Mouse (Mus musculus) erythroblast, embryonic 14.5 days (primary cell): ENCODE data around the gene Plin1. TPM values are rescaled to one million over a fixed set of nuclear protein-coding genes. Genes with fewer than 3 reads are reported as not detected.
A peak's percentile ranks its signal among the peaks of the same experiment; 100 is the strongest.

ENCODE experiments used
- H3K27me3 ChIP-seq: 2 replicates; pipeline ENCODE4 v1.6.1; 2012; ENCODE audit warnings: inconsistent platforms; ENCODE audit not compliant: control insufficient read depth
- H3K36me3 ChIP-seq: 2 replicates; pipeline ENCODE4 v1.6.1; 2012; ENCODE audit warnings: mild to moderate bottlenecking, inconsistent platforms; ENCODE audit not compliant: control insufficient read depth
- H3K4me1 ChIP-seq: 2 replicates; pipeline ENCODE4 v1.6.1; 2012; ENCODE audit warnings: inconsistent platforms; ENCODE audit not compliant: control insufficient read depth
- H3K4me3 ChIP-seq: replicated peaks from 2 replicates; pipeline ENCODE3; 2012; ENCODE audit warnings: moderate library complexity, mild to moderate bottlenecking, inconsistent platforms
- H3K9me3 ChIP-seq: 2 replicates; pipeline ENCODE4 v1.6.1; 2012; ENCODE audit warnings: low read length, inconsistent platforms, mixed read lengths; ENCODE audit not compliant: control insufficient read depth
- GATA1 ChIP-seq: IDR thresholded peaks from 2 replicates; pipeline ENCODE4 v1.6.1; 2012; ENCODE audit warnings: low read length, inconsistent platforms, mixed read lengths
- TAL1 ChIP-seq: IDR thresholded peaks from 3 replicates; pipeline ENCODE4 v1.6.1; 2012; ENCODE audit warnings: low read length, inconsistent platforms, mixed read lengths
- polyA plus RNA-seq: library from polyadenylated mRNA; stranded (reverse); fragments of >175 nt; gene quantifications from 2 replicates; pipeline ENCODE4 v1.2.3, GENCODE M21; 2012

The Plin1 gene
- polyA plus RNA-seq, 1 experiment = not detected

GRCm38 (mm10) chr7:79742277-79742658, 9.6 kb upstream of the Plin1 start:
- peaks cover 10% of the 10 kb centered on the region for H3K4me1 ChIP-seq
- no peaks in the 10 kb centered on the region for H3K36me3 ChIP-seq
- no peaks in the 10 kb centered on the region for H3K27me3 ChIP-seq
- peak overlapping the region; percentile 66 for H3K4me3 ChIP-seq
- TF ChIP-seq TAL1 (no peak), GATA1 (no peak)
- H3K9me3 ChIP-seq = no peaks in the 10 kb centered on the region

GRCm38 (mm10) chr7:79740279-79740678, 7.6 kb upstream of the Plin1 start:
- no peaks in the 10 kb centered on the region for H3K9me3 ChIP-seq
- H3K4me3 ChIP-seq = no peak overlapping the region
- TF ChIP-seq GATA1 (no peak), TAL1 (no peak)
- H3K27me3 ChIP-seq = no peaks in the 10 kb centered on the region
- no peaks in the 10 kb centered on the region; the same call in 1 of the 2 replicates for H3K36me3 ChIP-seq
- H3K4me1 ChIP-seq = peaks cover 10% of the 10 kb centered on the region

- Histone ChIP-seq H3K4me1 (peaks cover 10% of the 10 kb centered on the region), H3K36me3 (no peaks in the 10 kb centered on the region; the same call in 1 of the 2 replicates), H3K9me3 (no peaks in the 10 kb centered on the region), H3K4me3 (no peak overlapping the region), H3K27me3 (no peaks in the 10 kb centered on the region)
- TF ChIP-seq GATA1 = no peak
- TF ChIP-seq TAL1 = no peak
Observed at GRCm38 (mm10) chr7:79738913-79739312, 6.2 kb upstream of the Plin1 start.

GRCm38 (mm10) chr7:79736511-79736910, 3.8 kb upstream of the Plin1 start:
- Histone ChIP-seq H3K4me1 (no peaks in the 10 kb centered on the region), H3K27me3 (peaks cover 2% of the 10 kb centered on the region; the same call in 1 of the 2 replicates), H3K9me3 (no peaks in the 10 kb centered on the region), H3K36me3 (no peaks in the 10 kb centered on the region; the same call in 1 of the 2 replicates), H3K4me3 (no peak overlapping the region)
- no peak for TF ChIP-seq GATA1
- no peak for TF ChIP-seq TAL1

- no peak overlapping the region for H3K4me3 ChIP-seq
- H3K27me3 ChIP-seq = peaks cover 3% of the 10 kb centered on the region; the same call in 1 of the 2 replicates
- TF ChIP-seq GATA1 = no peak
- TF ChIP-seq TAL1 = no peak
- H3K9me3 ChIP-seq = no peaks in the 10 kb centered on the region
- H3K4me1 ChIP-seq = no peaks in the 10 kb centered on the region
- H3K36me3 ChIP-seq = no peaks in the 10 kb centered on the region; the same call in 1 of the 2 replicates
Observed at GRCm38 (mm10) chr7:79734563-79734962, 1.9 kb upstream of the Plin1 start.

- no peaks in the 10 kb centered on the region for H3K4me1 ChIP-seq
- H3K27me3 ChIP-seq = peaks cover 3% of the 10 kb centered on the region; the same call in 1 of the 2 replicates
- H3K36me3 ChIP-seq = no peaks in the 10 kb centered on the region
- no peaks in the 10 kb centered on the region for H3K9me3 ChIP-seq
- no peak overlapping the region for H3K4me3 ChIP-seq
- TF ChIP-seq GATA1 (no peak), TAL1 (no peak)
Observed at GRCm38 (mm10) chr7:79731438-79731837, 1.3 kb downstream of the Plin1 start.

GRCm38 (mm10) chr7:79729743-79730370, 2.8 kb downstream of the Plin1 start:
- H3K9me3 ChIP-seq = no peaks in the 10 kb centered on the region
- peaks cover 3% of the 10 kb centered on the region; the same call in 1 of the 2 replicates for H3K27me3 ChIP-seq
- no peaks in the 10 kb centered on the region for H3K36me3 ChIP-seq
- H3K4me1 ChIP-seq = no peaks in the 10 kb centered on the region
- H3K4me3 ChIP-seq = no peak overlapping the region
- TF ChIP-seq TAL1 (no peak), GATA1 (no peak)

GRCm38 (mm10) chr7:79729169-79729568, 3.5 kb downstream of the Plin1 start:
- H3K36me3 ChIP-seq = no peaks in the 10 kb centered on the region
- no peaks in the 10 kb centered on the region for H3K9me3 ChIP-seq
- TF ChIP-seq TAL1 (no peak), GATA1 (no peak)
- H3K27me3 ChIP-seq = peaks cover 3% of the 10 kb centered on the region; the same call in 1 of the 2 replicates
- H3K4me1 ChIP-seq = no peaks in the 10 kb centered on the region
- H3K4me3 ChIP-seq = no peak overlapping the region

GRCm38 (mm10) chr7:79728219-79728618, 4.5 kb downstream of the Plin1 start:
- H3K4me1 ChIP-seq = no peaks in the 10 kb centered on the region
- no peak overlapping the region for H3K4me3 ChIP-seq
- peaks cover 3% of the 10 kb centered on the region for H3K27me3 ChIP-seq
- H3K36me3 ChIP-seq = no peaks in the 10 kb centered on the region
- TF ChIP-seq GATA1 = no peak
- no peak for TF ChIP-seq TAL1
- H3K9me3 ChIP-seq = no peaks in the 10 kb centered on the region
